Mouse (Mus musculus) MEL (cell line): ENCODE measurements around the gene Gm11992. TPM values are rescaled to one million over a fixed set of nuclear protein-coding genes. Genes with fewer than 3 reads are reported as not detected.

ENCODE experiments used
- DNase-seq: peaks from one replicate; pipeline ENCODE4 v3.0.0; 2011; ENCODE audit warnings: low read depth, low spot score
- H3K27ac ChIP-seq: 2 replicates; pipeline ENCODE4 v1.5.1; 2012; ENCODE audit warnings: low read depth, mild to moderate bottlenecking, control low read depth, low read length, moderate library complexity; ENCODE audit not compliant: control insufficient read depth
- H3K27me3 ChIP-seq, 2 experiments: fragments of 150-350 bp in 1 of 2; sonication (generic) in 1 of 2; 2 replicates each; pipeline ENCODE4 v1.6.1; 2012; ENCODE audit warnings: low read length in 2 of 2, mild to moderate bottlenecking in 2 of 2, improper control_type of control experiment in 1 of 2, moderate library complexity in 1 of 2; ENCODE audit not compliant: insufficient read depth in 2 of 2, control insufficient read depth in 1 of 2
- H3K36me3 ChIP-seq, 2 experiments: 2 replicates each; pipeline ENCODE4 v1.6.1; 2012 to 2014; ENCODE audit warnings: low read length in 2 of 2, improper control_type of control experiment in 1 of 2, inconsistent platforms in 1 of 2, mild to moderate bottlenecking in 1 of 2; ENCODE audit not compliant: insufficient read depth in 2 of 2, control insufficient read depth in 1 of 2
- H3K4me1 ChIP-seq, 2 experiments: fragments of 150-350 bp in 1 of 2; sonication (generic) in 1 of 2; 2 replicates each; pipeline ENCODE4 v1.6.1; 2012; ENCODE audit warnings: low read length in 2 of 2, improper control_type of control experiment in 1 of 2, mild to moderate bottlenecking in 1 of 2; ENCODE audit not compliant: insufficient read depth in 2 of 2, control insufficient read depth in 1 of 2
- H3K4me3 ChIP-seq, 2 experiments: fragments of 150-350 bp in 1 of 2; sonication (generic) in 1 of 2; 2 replicates each; pipeline ENCODE4 v1.5.1; 2012; ENCODE audit warnings: low read depth in 2 of 2, low read length in 2 of 2, mild to moderate bottlenecking in 2 of 2, moderate library complexity in 2 of 2, control low read depth in 1 of 2, improper control_type of control experiment in 1 of 2; ENCODE audit not compliant: control insufficient read depth in 1 of 2, insufficient read depth in 1 of 2
- H3K79me2 ChIP-seq: 2 replicates; pipeline ENCODE4 v1.6.1; 2012; ENCODE audit warnings: mild to moderate bottlenecking, low read length, moderate library complexity; ENCODE audit not compliant: control insufficient read depth, poor library complexity, insufficient read depth
- H3K9ac ChIP-seq: 2 replicates; pipeline ENCODE4 v1.6.1; 2012; ENCODE audit warnings: low read depth, mild to moderate bottlenecking, control low read depth, low read length, moderate library complexity; ENCODE audit not compliant: control insufficient read depth, poor library complexity, severe bottlenecking
- H3K9me3 ChIP-seq: fragments of 150-350 bp; sonication (generic); replicated peaks from 2 replicates; pipeline ENCODE4 v1.6.1; 2012; ENCODE audit warnings: mild to moderate bottlenecking, low read length, improper control_type of control experiment, moderate library complexity; ENCODE audit not compliant: insufficient read depth
- E2F4 ChIP-seq: IDR thresholded peaks from 2 replicates; pipeline ENCODE4 v1.6.1; 2011; ENCODE audit warnings: low read depth, low read length, improper control_type of control experiment, borderline replicate concordance
- EP300 ChIP-seq, 2 experiments: IDR thresholded peaks; 2 replicates each; pipeline ENCODE4 v1.6.1; 2011; ENCODE audit warnings: improper control_type of control experiment in 2 of 2, low read length in 2 of 2, low read depth in 1 of 2, mild to moderate bottlenecking in 1 of 2
- GABPA ChIP-seq: IDR thresholded peaks from 2 replicates; pipeline ENCODE4 v1.6.1; 2012; ENCODE audit warnings: low read depth, mild to moderate bottlenecking, inconsistent platforms, low read length, improper control_type of control experiment, moderate library complexity
- GATA1 ChIP-seq: IDR thresholded peaks from 2 replicates; pipeline ENCODE4 v1.6.1; 2011; ENCODE audit warnings: low read depth, low read length, improper control_type of control experiment
- JUND ChIP-seq: IDR thresholded peaks from 2 replicates; pipeline ENCODE4 v1.6.1; 2011; ENCODE audit warnings: low read depth, mild to moderate bottlenecking, improper control_type of control experiment, low read length
- MAFK ChIP-seq: IDR thresholded peaks from 2 replicates; pipeline ENCODE4 v1.6.1; 2011; ENCODE audit warnings: low read depth, mild to moderate bottlenecking, low read length, improper control_type of control experiment, borderline replicate concordance
- MAX ChIP-seq: IDR thresholded peaks from 2 replicates; pipeline ENCODE4 v1.6.1; 2011; ENCODE audit warnings: low read length, improper control_type of control experiment
- MEF2A ChIP-seq: IDR thresholded peaks from 2 replicates; pipeline ENCODE4 v1.6.1; 2014; ENCODE audit warnings: low read depth, mild to moderate bottlenecking, inconsistent platforms, low read length, improper control_type of control experiment; ENCODE audit not compliant: poor library complexity, insufficient replicate concordance, severe bottlenecking; ENCODE audit errors: extremely low read depth
- RAD21 ChIP-seq: IDR thresholded peaks from 2 replicates; pipeline ENCODE4 v1.6.1; 2011; ENCODE audit warnings: mild to moderate bottlenecking, low read depth, low read length, improper control_type of control experiment
- RCOR1 ChIP-seq: IDR thresholded peaks from 2 replicates; pipeline ENCODE4 v1.6.1; 2012; ENCODE audit warnings: low read depth, mild to moderate bottlenecking, inconsistent platforms, low read length, improper control_type of control experiment
- SIN3A ChIP-seq: IDR thresholded peaks from 2 replicates; pipeline ENCODE4 v1.6.1; 2012; ENCODE audit warnings: low read length, improper control_type of control experiment, inconsistent platforms
- TBP ChIP-seq: IDR thresholded peaks from 2 replicates; pipeline ENCODE4 v1.8.0; 2011; ENCODE audit warnings: low read depth, low read length, improper control_type of control experiment
- UBTF ChIP-seq: IDR thresholded peaks from 2 replicates; pipeline ENCODE4 v1.6.1; 2012; ENCODE audit warnings: low read depth, mild to moderate bottlenecking, inconsistent platforms, low read length, improper control_type of control experiment, moderate library complexity, borderline replicate concordance; ENCODE audit not compliant: insufficient read depth
- USF1 ChIP-seq: IDR thresholded peaks from 2 replicates; pipeline ENCODE4 v1.6.1; 2014; ENCODE audit warnings: low read depth, mild to moderate bottlenecking, inconsistent platforms, low read length, improper control_type of control experiment, moderate library complexity
- polyA plus RNA-seq, 2 experiments: library from polyadenylated mRNA; stranded (reverse) in 1 of 2; unstranded in 1 of 2; fragments of >175 nt in 1 of 2; fragments of >200 nt in 1 of 2; gene quantifications; 2 replicates each; pipeline versions ENCODE4 v1.2.1 to v1.2.4; 2012; ENCODE audit warnings: low replicate concordance in 2 of 2, low read depth in 1 of 2; ENCODE audit not compliant: insufficient read length in 2 of 2, insufficient read depth in 1 of 2, missing spikeins in 1 of 2
- total RNA-seq: library from RNA; depleted of rRNA; stranded (reverse); fragments of 300-350 nt; gene quantifications from 2 replicates; pipeline ENCODE4 v1.2.3, GENCODE M21; 2012

Gene Gm11992
- total and polyA plus RNA-seq, 3 experiments, result not detected

DNA sequence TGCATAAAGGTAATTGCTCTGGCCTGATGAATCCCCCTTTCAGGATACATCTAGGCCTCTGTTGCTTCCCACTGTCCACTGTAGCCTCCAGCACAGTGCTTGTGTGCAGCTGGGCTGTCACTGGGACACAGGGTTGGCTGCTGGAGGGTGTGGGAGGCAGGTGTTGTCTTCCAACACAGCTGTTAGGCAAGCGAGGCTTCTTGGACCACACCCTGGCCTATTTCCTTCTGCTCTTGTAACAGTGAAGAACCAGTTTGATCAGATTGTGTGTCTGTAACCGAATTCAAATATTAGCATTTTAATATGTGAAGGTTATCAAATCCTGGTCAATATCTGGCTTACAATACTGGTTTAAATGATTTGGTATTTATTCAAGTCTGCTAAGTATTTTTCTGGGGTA is 3.5 kb downstream of the Gm11992 start:
- no peak overlapping the region for H3K9ac ChIP-seq
- TF ChIP-seq JUND (no peak), TBP (0 out of 2 replicates have a peak, but pooled peaks have one; percentile 25)
- TF ChIP-seq, all 39 proteins: peak for 1
- Histone ChIP-seq H3K79me2 (no peaks in the 10 kb centered on the region), H3K4me3 (no peak overlapping the region), H3K9me3 (no peaks in the 10 kb centered on the region), H3K27me3 (no peaks in the 10 kb centered on the region; a peak in 1 of 4 replicates), H3K27ac (no peak overlapping the region), H3K4me1 (0 out of 4 replicates have a peak, but pooled peaks cover 0 to 2% of the 10 kb centered on the region in 2 experiments), H3K36me3 (no peaks in the 10 kb centered on the region)
- DNase-seq, result no peak

DNA sequence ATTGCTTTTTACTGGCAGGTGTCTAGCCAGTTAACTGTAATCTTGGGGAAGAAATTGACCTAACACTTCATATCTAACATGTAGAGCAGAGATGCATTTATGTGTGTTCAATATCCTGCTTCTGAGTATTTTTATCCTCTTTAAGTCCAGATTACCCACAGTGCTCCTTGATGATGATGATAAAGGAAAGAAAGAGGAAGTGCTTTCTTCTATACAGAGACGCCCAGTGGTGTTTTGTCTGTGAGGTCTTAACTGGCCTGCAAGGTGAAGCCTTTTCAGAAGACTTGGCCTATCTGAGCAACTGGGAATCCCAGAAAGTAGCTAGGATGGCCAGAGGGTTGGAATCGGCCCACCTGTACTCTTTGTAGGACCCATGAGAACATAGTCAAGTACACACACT is 8.5 kb downstream of the Gm11992 start:
- H3K79me2 ChIP-seq, result no peaks in the 10 kb centered on the region
- H3K9me3 ChIP-seq, result no peaks in the 10 kb centered on the region
- H3K4me1 ChIP-seq, result 0 out of 4 replicates have a peak, but pooled peaks cover 0 to 2% of the 10 kb centered on the region in 2 experiments
- peak; percentile 51 for DNase-seq
- no peaks in the 10 kb centered on the region for H3K27me3 ChIP-seq
- TF ChIP-seq RCOR1 (peak; percentile 54; the same call in 1 of the 2 replicates), EP300 (IDR thresholded peaks at IDR 0.05; ENCODE audit: low read depth in 1 of 2, low read length in 2 of 2) (peak in 1 of 2 experiments; percentile 48; a peak in 2 of 4 replicates), MAFK (no peak), GATA1 (peak; percentile 53)
- no peaks in the 10 kb centered on the region for H3K36me3 ChIP-seq
- no peak overlapping the region for H3K27ac ChIP-seq
- no peak overlapping the region for H3K9ac ChIP-seq
- H3K4me3 ChIP-seq, result no peak overlapping the region

DNA sequence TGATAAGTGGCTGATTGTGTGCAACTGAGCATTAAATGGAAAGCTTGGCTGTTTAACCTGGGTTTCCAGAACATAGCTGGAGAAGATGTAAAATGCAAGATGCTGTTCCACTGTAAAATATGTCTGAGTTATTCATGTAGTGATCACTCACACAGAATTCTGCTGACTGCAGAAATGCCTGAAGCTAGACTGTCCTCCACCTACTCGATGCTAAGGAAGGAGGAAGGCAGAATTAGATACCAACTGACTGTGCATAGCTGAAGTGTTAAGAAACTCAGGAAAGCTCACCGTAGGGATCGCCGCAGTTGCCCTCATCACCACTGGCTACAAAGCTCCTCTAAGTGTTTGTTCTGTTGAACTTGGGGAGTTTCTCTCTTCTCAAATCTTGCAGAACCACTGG is 9.3 kb downstream of the Gm11992 start:
- H3K4me3 ChIP-seq, result no peak overlapping the region
- no peak for DNase-seq
- no peaks in the 10 kb centered on the region for H3K36me3 ChIP-seq
- TF ChIP-seq UBTF (no peak), MEF2A (no peak), GABPA (no peak), E2F4 (no peak), MAX (no peak), USF1 (no peak), RAD21 (no peak), SIN3A (no peak), MAFK (no peak)
- H3K9ac ChIP-seq, result no peak overlapping the region
- no peaks in the 10 kb centered on the region for H3K9me3 ChIP-seq
- no peaks in the 10 kb centered on the region for H3K79me2 ChIP-seq
- H3K4me1 ChIP-seq, result 0 out of 4 replicates have a peak, but pooled peaks cover 0 to 2% of the 10 kb centered on the region in 2 experiments
- no peaks in the 10 kb centered on the region for H3K27me3 ChIP-seq
- no peak overlapping the region for H3K27ac ChIP-seq
